Mouse (Mus musculus): ENCODE results near the gene Gm15091.
"Not testable (repeated sequence)": the region's sequence is repeated elsewhere in the genome, so short reads cannot be mapped to it uniquely, and the experiment has no call there.

The Gm15091 gene

DNA sequence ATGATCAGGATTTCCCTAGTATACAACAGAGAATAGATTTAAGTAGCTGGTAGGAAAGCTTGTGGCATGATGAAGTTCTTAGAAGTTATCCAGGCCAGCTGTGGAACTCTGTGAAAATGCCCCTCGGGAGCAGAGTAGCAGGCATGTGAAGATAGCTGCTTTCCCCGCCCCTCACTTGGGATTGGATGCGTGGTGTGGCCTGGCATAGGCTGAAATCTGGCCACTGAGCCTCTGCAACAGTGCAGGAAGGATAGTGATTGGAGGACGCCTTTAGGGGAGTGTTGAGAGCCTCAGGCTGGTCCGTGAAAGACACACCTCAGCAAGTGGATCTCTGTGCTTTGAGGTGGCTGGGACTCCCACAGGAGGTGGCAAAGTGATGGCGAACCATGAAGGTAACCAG lies at the start of gene Gm15091:
Gm15091 (plus strand) TSS at position 301 of the 400 bp plus-strand sequence.
- not testable (repeated sequence) for DNase-seq

Measured in kidney, postnatal 10 days (tissue).